Mouse (Mus musculus): Measurements from ENCODE around the gene Scube1. TPM values are rescaled to one million over a fixed set of nuclear protein-coding genes. Genes with fewer than 3 reads are reported as not detected.

Gene Scube1
- polyA plus RNA-seq, 1 experiment, result 6.3 TPM

GRCm38 (mm10) chr15:83748986-83749385 lies 24.2 kb upstream of the Scube1 start:
- H3K4me3 ChIP-seq (ENCODE audit: insufficient read depth, low read length), result no peak overlapping the region
- H3K4me1 ChIP-seq (ENCODE audit: control insufficient read depth, insufficient read depth, low read length), result peaks cover 3% of the 10 kb centered on the region; the same call in 1 of the 2 replicates
- H3K27ac ChIP-seq (ENCODE audit: insufficient read depth, low read length), result no peak overlapping the region
- TF ChIP-seq POLR2A (IDR thresholded peaks at IDR 0.05; ENCODE audit: low read depth, low read length), result no peak
- TF ChIP-seq CTCF (IDR thresholded peaks at IDR 0.05; ENCODE audit: borderline replicate concordance, insufficient read depth, low read length), result no peak

DNA sequence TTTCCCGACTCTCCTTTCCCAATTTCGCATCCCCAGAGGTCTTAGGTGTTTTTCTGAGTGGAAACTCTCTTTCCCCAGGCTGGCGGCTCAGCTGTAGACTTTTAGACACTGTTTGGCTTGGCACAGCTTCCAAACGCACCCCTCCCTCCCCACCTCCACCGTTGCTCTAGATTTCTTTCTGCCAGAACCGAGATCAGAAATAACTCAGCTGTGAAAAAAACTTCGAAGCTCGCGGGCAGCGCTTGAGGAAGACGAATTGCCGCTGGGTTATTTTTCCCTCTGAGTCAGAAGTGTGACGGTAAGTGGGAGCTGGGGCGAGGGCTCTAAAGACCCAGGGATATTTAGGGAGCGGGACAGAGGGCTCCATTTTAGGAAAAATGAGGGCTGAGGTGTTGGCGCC lies 21.5 kb upstream of the Scube1 start:
- Histone ChIP-seq H3K27ac (ENCODE audit: insufficient read depth, low read length) (no peak overlapping the region), H3K4me1 (ENCODE audit: control insufficient read depth, insufficient read depth, low read length) (peaks cover 3% of the 10 kb centered on the region; the same call in 1 of the 2 replicates), H3K4me3 (ENCODE audit: insufficient read depth, low read length) (no peak overlapping the region)
- TF ChIP-seq POLR2A (IDR thresholded peaks at IDR 0.05; ENCODE audit: low read depth, low read length), result no peak
- no peak for TF ChIP-seq CTCF (IDR thresholded peaks at IDR 0.05; ENCODE audit: borderline replicate concordance, insufficient read depth, low read length)

DNA sequence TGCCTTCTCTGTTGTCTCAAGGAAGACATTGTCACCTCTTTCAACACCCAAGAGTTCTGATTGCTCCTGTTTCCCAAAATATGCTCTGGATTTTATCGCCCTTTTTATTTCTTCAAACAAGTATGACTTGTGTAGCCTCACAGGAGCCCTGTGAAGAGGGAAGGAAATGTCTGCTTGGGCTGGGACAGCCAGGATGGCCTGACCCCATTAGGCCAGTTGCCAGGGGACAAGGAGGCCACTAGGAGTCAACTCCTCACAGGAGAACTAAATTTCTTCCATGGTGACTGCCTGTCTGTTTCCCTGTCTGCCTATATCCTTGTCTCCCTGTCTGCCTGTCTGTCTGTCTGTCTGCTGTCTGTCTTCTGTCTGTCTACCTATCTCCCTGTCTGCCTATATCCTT lies 17.2 kb upstream of the Scube1 start:
- no peak overlapping the region for H3K4me3 ChIP-seq (ENCODE audit: insufficient read depth, low read length)
- peaks cover 3% of the 10 kb centered on the region; the same call in 1 of the 2 replicates for H3K4me1 ChIP-seq (ENCODE audit: control insufficient read depth, insufficient read depth, low read length)
- no peak overlapping the region for H3K27ac ChIP-seq (ENCODE audit: insufficient read depth, low read length)
- TF ChIP-seq CTCF (IDR thresholded peaks at IDR 0.05; ENCODE audit: borderline replicate concordance, insufficient read depth, low read length) (no peak), POLR2A (IDR thresholded peaks at IDR 0.05; ENCODE audit: low read depth, low read length) (no peak)

DNA sequence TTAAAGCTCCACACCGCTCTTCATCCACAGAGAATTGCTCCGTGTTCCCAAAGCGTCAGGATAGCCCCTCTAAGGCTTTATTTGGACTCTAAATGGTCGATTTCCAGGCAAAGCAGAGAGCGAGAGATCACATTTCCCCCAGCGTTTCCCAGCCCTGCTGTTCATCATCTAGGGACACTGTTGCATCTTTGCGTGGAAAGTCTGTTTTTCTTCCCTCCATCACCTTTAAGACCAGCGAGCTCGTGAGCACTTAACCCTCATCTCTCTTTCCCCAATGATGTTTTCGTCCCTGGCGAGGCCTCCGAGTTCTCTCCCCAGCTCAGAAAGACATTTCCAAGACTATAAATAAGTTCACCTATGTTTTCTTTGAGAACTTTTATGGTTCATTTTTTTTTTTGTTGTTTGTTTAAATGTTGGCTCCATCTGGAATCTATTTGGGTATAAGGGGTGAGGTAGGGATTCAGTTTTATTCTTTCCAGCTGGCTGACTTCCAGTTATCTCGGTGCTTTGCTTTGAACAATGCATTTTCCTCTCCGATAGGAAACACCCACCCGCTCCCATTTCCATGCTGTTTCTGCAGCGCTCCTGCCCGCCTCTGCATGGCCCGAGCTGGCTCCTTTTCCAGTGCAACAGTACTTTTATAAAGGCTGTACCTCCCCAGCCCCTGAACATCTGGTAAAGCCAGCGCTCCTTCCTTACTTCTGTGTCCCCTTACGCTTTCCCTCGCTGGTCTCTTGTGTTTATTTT lies 16.0 kb upstream of the Scube1 start:
- TF ChIP-seq CTCF (IDR thresholded peaks at IDR 0.05; ENCODE audit: borderline replicate concordance, insufficient read depth, low read length), result no peak
- TF ChIP-seq POLR2A (IDR thresholded peaks at IDR 0.05; ENCODE audit: low read depth, low read length), result no peak
- no peak overlapping the region for H3K4me3 ChIP-seq (ENCODE audit: insufficient read depth, low read length)
- peaks cover 2% of the 10 kb centered on the region; the same call in 1 of the 2 replicates for H3K4me1 ChIP-seq (ENCODE audit: control insufficient read depth, insufficient read depth, low read length)
- no peak overlapping the region for H3K27ac ChIP-seq (ENCODE audit: insufficient read depth, low read length)

DNA sequence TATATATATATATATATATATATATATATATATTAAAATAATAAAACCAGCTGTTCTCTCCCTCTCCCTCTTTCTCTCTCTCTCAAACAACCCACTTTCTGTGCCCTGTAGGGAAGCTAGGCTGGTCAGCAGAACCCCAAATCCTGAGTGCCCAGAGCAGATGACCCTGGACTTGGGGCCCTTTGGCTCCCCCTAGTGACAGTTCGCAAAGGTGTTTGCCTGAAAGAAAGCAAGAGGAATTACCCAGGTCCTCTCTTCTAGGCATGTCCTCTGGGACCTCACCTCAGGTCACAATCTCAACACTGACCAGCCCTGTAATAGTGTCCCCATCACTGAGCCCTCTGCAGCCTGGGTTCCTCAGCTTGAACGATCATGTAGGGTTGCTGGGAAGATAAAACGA lies 2.8 kb upstream of the Scube1 start:
- no peak overlapping the region for H3K27ac ChIP-seq (ENCODE audit: insufficient read depth, low read length)
- no peak overlapping the region for H3K4me3 ChIP-seq (ENCODE audit: insufficient read depth, low read length)
- TF ChIP-seq CTCF (IDR thresholded peaks at IDR 0.05; ENCODE audit: borderline replicate concordance, insufficient read depth, low read length) (peak; percentile 34; the same call in 1 of the 2 replicates), POLR2A (IDR thresholded peaks at IDR 0.05; ENCODE audit: low read depth, low read length) (no peak)
- H3K4me1 ChIP-seq (ENCODE audit: control insufficient read depth, insufficient read depth, low read length), result no peaks in the 10 kb centered on the region

- H3K4me3 ChIP-seq (ENCODE audit: insufficient read depth, low read length), result no peak overlapping the region
- no peaks in the 10 kb centered on the region for H3K4me1 ChIP-seq (ENCODE audit: control insufficient read depth, insufficient read depth, low read length)
- H3K27ac ChIP-seq (ENCODE audit: insufficient read depth, low read length), result no peak overlapping the region
- TF ChIP-seq CTCF (IDR thresholded peaks at IDR 0.05; ENCODE audit: borderline replicate concordance, insufficient read depth, low read length), result no peak
- no peak for TF ChIP-seq POLR2A (IDR thresholded peaks at IDR 0.05; ENCODE audit: low read depth, low read length)
Measured at GRCm38 (mm10) chr15:83726741-83727140, 1.9 kb upstream of the Scube1 start.

GRCm38 (mm10) chr15:83725556-83726200 lies 857 bp upstream of the Scube1 start:
- Histone ChIP-seq H3K4me3 (ENCODE audit: insufficient read depth, low read length) (no peak overlapping the region), H3K27ac (ENCODE audit: insufficient read depth, low read length) (no peak overlapping the region), H3K4me1 (ENCODE audit: control insufficient read depth, insufficient read depth, low read length) (no peaks in the 10 kb centered on the region)
- TF ChIP-seq POLR2A (IDR thresholded peaks at IDR 0.05; ENCODE audit: low read depth, low read length) (no peak), CTCF (IDR thresholded peaks at IDR 0.05; ENCODE audit: borderline replicate concordance, insufficient read depth, low read length) (no peak)

DNA sequence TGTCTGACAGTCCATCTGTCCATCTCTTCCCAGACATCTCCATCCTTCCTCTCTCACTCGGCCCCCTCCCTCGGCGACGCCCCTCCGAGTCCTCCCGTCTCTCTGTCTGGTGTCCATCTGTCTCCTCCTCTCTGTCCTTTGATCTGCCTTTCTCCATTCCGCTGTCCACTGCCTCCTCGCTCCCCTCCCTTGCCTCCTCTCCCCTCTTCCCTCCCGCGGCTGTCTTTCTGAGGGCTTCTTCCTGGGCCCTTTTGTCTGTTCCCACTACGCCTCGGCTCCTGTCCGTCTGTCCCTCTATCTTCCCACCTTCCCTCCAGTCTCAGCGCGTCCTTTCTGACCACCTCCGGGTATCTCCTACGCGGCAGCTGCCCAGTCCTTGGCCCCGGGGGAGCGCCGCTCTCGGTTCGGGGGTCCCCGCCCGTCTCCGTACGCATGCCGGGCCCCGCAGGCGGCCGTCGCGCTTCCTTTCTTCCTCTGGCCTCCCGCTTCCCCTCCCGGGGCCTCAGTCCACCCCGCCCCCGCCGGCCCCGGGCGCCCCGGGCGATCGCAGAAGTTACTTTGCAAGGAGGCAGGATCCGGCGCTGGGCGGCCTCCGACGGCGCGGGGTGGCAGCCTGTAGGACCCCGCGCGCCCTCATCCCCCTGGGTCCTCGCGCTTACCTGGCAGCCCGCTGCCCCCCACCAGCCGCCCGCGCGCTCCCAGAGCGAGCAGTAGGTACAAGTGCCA lies 498 bp downstream of the Scube1 start:
- peak overlapping the region; percentile 25 for H3K4me3 ChIP-seq (ENCODE audit: insufficient read depth, low read length)
- TF ChIP-seq CTCF (IDR thresholded peaks at IDR 0.05; ENCODE audit: borderline replicate concordance, insufficient read depth, low read length) (no peak), POLR2A (IDR thresholded peaks at IDR 0.05; ENCODE audit: low read depth, low read length) (no peak)
- H3K27ac ChIP-seq (ENCODE audit: insufficient read depth, low read length), result no peak overlapping the region
- no peaks in the 10 kb centered on the region for H3K4me1 ChIP-seq (ENCODE audit: control insufficient read depth, insufficient read depth, low read length)

DNA sequence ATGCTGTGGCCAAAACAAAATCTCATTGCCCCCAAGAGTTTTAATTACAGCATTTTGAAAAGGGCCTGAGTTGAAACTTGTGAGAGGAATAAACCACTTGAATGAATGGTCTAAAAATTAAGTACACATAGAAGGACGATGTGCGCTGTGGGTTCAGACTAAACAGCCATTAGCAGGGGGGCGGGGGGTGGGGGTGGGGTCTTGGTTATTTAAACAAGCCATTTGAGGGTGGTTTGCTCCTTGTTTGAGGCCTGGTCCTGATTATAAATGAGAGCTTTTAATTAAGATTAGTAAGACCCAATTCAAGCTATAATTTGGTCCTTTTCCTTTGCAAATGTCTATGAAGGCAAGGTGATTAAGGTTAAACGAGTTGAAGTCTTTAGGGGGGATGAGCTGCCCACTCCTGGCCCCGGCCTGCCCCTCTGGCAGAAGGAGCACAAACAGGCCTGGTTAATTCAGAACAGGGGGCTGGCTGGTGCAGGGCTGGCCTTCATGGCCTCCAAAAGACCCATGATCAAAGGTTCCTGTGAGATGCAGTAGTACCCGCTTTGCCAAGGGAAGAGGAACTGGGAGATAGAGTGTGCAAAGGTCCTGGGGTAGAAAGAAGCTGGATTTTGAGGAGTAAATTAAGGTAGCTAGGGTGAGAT lies 9.1 kb downstream of the Scube1 start:
- TF ChIP-seq CTCF (IDR thresholded peaks at IDR 0.05; ENCODE audit: borderline replicate concordance, insufficient read depth, low read length) (no peak), POLR2A (IDR thresholded peaks at IDR 0.05; ENCODE audit: low read depth, low read length) (no peak)
- Histone ChIP-seq H3K4me1 (ENCODE audit: control insufficient read depth, insufficient read depth, low read length) (no peaks in the 10 kb centered on the region), H3K27ac (ENCODE audit: insufficient read depth, low read length) (no peak overlapping the region)

More for the DNA sequence above, 9.1 kb downstream of the Scube1 start:
- H3K4me3 ChIP-seq (ENCODE audit: insufficient read depth, low read length), result no peak overlapping the region

Data from embryonic fibroblast, embryonic 13.5 days (primary cell).